ENCODE assay signal across 11 mouse cellular contexts in genomic region chr11:96281855-96282570, GRCm38 (mm10). TPM values are rescaled to one million over a fixed set of nuclear protein-coding genes. Genes with fewer than 3 reads are reported as not detected.
DNase-seq lines count a peak whose midpoint lies in the region; ATAC-seq lines count a peak whose summit lies in the region.
"Had no signal": no experiment of that assay in that cellular context is flagged by ENCODE, and none has a peak within 500 bp of the region (broad histone marks: within the 10 kb centered on the region; RNA-seq: fewer than 3 reads in every experiment).

Gene Hoxb8 (plus strand): TSS chr11:96281905.

- no peak for DNase-seq in hindbrain, embryonic 11.5 days (ENCODE audit: low spot score)
- DNase-seq in hindbrain, embryonic 10.5 days (ENCODE audit: low spot score) = no peak
- DNase-seq in adrenal gland, adult 8-10 months = no peak
- no peak for DNase-seq in cerebellum, postnatal 14 days
- no peak for DNase-seq in layer of hippocampus, adult 18-20 months (ENCODE audit: low spot score in 2 of 2)
- DNase-seq in thymus, postnatal 10 days (ENCODE audit: low spot score in 2 of 2) = no peak

- H3K4me3 ChIP-seq in hindbrain, embryonic 11.5 days (ENCODE audit: low read depth, low read length) = peak within 1 kb of the TSS; percentile 37
- H3K4me3 ChIP-seq in hindbrain, embryonic 10.5 days = no peak within 1 kb of the TSS
- H3K4me3 ChIP-seq in intestine, embryonic 15.5 days (replicated peaks) = peak within 1 kb of the TSS; percentile 54
- peak within 1 kb of the TSS; percentile 99 for H3K4me3 ChIP-seq in neural tube, embryonic 12.5 days

- H3K9me3 ChIP-seq in hindbrain, embryonic 11.5 days (ENCODE audit: control insufficient read depth, low read length) = no peaks in the 10 kb centered on the region
- no peaks in the 10 kb centered on the region for H3K9me3 ChIP-seq in hindbrain, embryonic 10.5 days
- no peaks in the 10 kb centered on the region for H3K9me3 ChIP-seq in intestine, embryonic 15.5 days
- H3K9me3 ChIP-seq in neural tube, embryonic 12.5 days = no peaks in the 10 kb centered on the region

- peak within 1 kb of the TSS; percentile 76; the same call in 1 of the 2 replicates for H3K27ac ChIP-seq in hindbrain, embryonic 11.5 days (ENCODE audit: low read depth, low read length)
- no peak within 1 kb of the TSS for H3K27ac ChIP-seq in hindbrain, embryonic 10.5 days
- no peak within 1 kb of the TSS for H3K27ac ChIP-seq in intestine, embryonic 15.5 days
- H3K27ac ChIP-seq in neural tube, embryonic 12.5 days = peak within 1 kb of the TSS; percentile 99

- peaks cover 88% of the 10 kb centered on the region for H3K27me3 ChIP-seq in hindbrain, embryonic 11.5 days (ENCODE audit: control insufficient read depth, insufficient read depth, low read length)
- peaks cover 100% of the 10 kb centered on the region for H3K27me3 ChIP-seq in hindbrain, embryonic 10.5 days (ENCODE audit: insufficient read depth, poor library complexity, severe bottlenecking)
- H3K27me3 ChIP-seq in intestine, embryonic 15.5 days (replicated peaks) = peaks cover 54% of the 10 kb centered on the region
- H3K27me3 ChIP-seq in neural tube, embryonic 12.5 days (replicated peaks) = 0 out of 2 replicates have a peak, but pooled peaks cover 3% of the 10 kb centered on the region

- no peak for ATAC-seq in hindbrain, embryonic 11.5 days (ENCODE audit: low FRiP score)
- no peak for ATAC-seq in intestine, embryonic 15.5 days
- 0 out of 2 replicates have a peak, but pooled peaks have one; percentile 31 for ATAC-seq in neural tube, embryonic 12.5 days (ENCODE audit: low FRiP score, low read depth)
- ATAC-seq: midbrain, embryonic 16.5 days had no signal

- no peak within 1 kb of the TSS for H3K4me2 ChIP-seq in hindbrain, embryonic 11.5 days (replicated peaks; ENCODE audit: low read depth, low read length)
- H3K4me2 ChIP-seq in intestine, embryonic 15.5 days (replicated peaks) = peak within 1 kb of the TSS; percentile 81
- H3K4me2 ChIP-seq in neural tube, embryonic 12.5 days (replicated peaks) = peak within 1 kb of the TSS; percentile 100

- no peaks in the 10 kb centered on the region; the same call in 1 of the 2 replicates for H3K4me1 ChIP-seq in hindbrain, embryonic 11.5 days (replicated peaks; ENCODE audit: control insufficient read depth, insufficient read depth, low read length)
- H3K4me1 ChIP-seq in hindbrain, embryonic 10.5 days (replicated peaks) = peaks cover 26% of the 10 kb centered on the region
- peaks cover 26% of the 10 kb centered on the region for H3K4me1 ChIP-seq in intestine, embryonic 15.5 days (replicated peaks)
- H3K4me1 ChIP-seq in neural tube, embryonic 12.5 days = peaks cover 35% of the 10 kb centered on the region

- no peaks in the 10 kb centered on the region for H3K36me3 ChIP-seq in hindbrain, embryonic 11.5 days (ENCODE audit: control insufficient read depth, insufficient read depth, low read length)
- H3K36me3 ChIP-seq in hindbrain, embryonic 10.5 days = no peaks in the 10 kb centered on the region
- H3K36me3 ChIP-seq in intestine, embryonic 15.5 days = no peaks in the 10 kb centered on the region
- peaks cover 3% of the 10 kb centered on the region; the same call in 1 of the 2 replicates for H3K36me3 ChIP-seq in neural tube, embryonic 12.5 days

- no peak within 1 kb of the TSS; the same call in 1 of the 2 replicates for H3K9ac ChIP-seq in hindbrain, embryonic 11.5 days (ENCODE audit: low read depth, low read length)
- H3K9ac ChIP-seq in intestine, embryonic 15.5 days = peak within 1 kb of the TSS; percentile 64; the same call in 1 of the 2 replicates
- H3K9ac ChIP-seq in neural tube, embryonic 12.5 days = peak within 1 kb of the TSS; percentile 100

- 2% methylated on average over 27 of the region's 27 CpGs for WGBS in hindbrain, embryonic 11.5 days
- 1% methylated on average over 27 of the region's 27 CpGs for WGBS in hindbrain, embryonic 10.5 days
- 4% methylated on average over 27 of the region's 27 CpGs for WGBS in intestine, embryonic 15.5 days
- WGBS in neural tube, embryonic 12.5 days = under 1% methylated on average over 27 of the region's 27 CpGs

RNA-seq across cellular contexts. Expression of gene Hoxb8, which starts in this region (rescaled TPM):
- polyA plus RNA-seq in hindbrain, embryonic 11.5 days (2014; fragmentation: Nextera tagmentation; extraction: Ambion mirVana) = 3.1 and 7.0 TPM in 2 replicates
- polyA plus RNA-seq in hindbrain, embryonic 10.5 days (2016; fragmentation: Nextera tagmentation; extraction: Ambion mirVana) = 0.08 TPM in 1 of 2 replicates, not detected in the other
- 10 to 100 TPM; 50.4 to 99.8 (median 83.6) TPM for total RNA-seq in adrenal gland, adult 8-10 months (2022)
- polyA plus RNA-seq in intestine, embryonic 15.5 days (2015; fragmentation: Nextera tagmentation; extraction: Ambion mirVana) = 1.1 and 1.5 TPM in 2 replicates
- 35.7 and 53.3 TPM in 2 replicates for polyA plus RNA-seq in neural tube, embryonic 12.5 days (2016; fragmentation: Nextera tagmentation; extraction: Ambion mirVana)
- total RNA-seq in layer of hippocampus, adult 18-20 months (2021) = not detected
- total RNA-seq: left cerebral cortex, postnatal 10 days had no signal
- polyA plus RNA-seq: heart, embryonic 16.5 days; midbrain, embryonic 16.5 days had no signal

Comparison
In these comparisons a context has a peak if more than half of its experiments do, and no peak if none do; other contexts are left out.
1. RNA of gene Hoxb8 (total RNA-seq): 50.4 to 99.8 TPM in adrenal gland, adult 8-10 months; not detected in layer of hippocampus, adult 18-20 months; every median in the first group is over 10 times any median in the second.
2. H3K27ac ChIP-seq: peak in hindbrain, embryonic 11.5 days (single experiment) and neural tube, embryonic 12.5 days (single experiment); none in hindbrain, embryonic 10.5 days (single experiment) and intestine, embryonic 15.5 days (single experiment).